Mouse (Mus musculus) hindbrain, embryonic 14.5 days (tissue): ENCODE measurements around the gene Calr4. TPM values are rescaled to one million over a fixed set of nuclear protein-coding genes. Genes with fewer than 3 reads are reported as not detected.

Source experiments
- ATAC-seq: fragments of 200-750 bp; cut with Nextera tagmentation; 2 replicates; pipeline ENCODE4 v1.8.0; 2017; ENCODE audit warnings: moderate number of reproducible peaks, mild to moderate bottlenecking, moderate TSS enrichment, moderate library complexity; ENCODE audit not compliant: low FRiP score
- DNase-seq: peaks from one replicate; pipeline ENCODE4 v3.0.0-alpha.2; 2015; ENCODE audit warnings: low spot score
- H3K27ac ChIP-seq: fragments of 300-500 bp; sonication (generic); 2 replicates; pipeline ENCODE4 v1.5.1; 2014; ENCODE audit warnings: mild to moderate bottlenecking, moderate library complexity
- H3K27me3 ChIP-seq: fragments of 300-500 bp; sonication (generic); 2 replicates; pipeline ENCODE4 v1.6.1; 2014; ENCODE audit warnings: mild to moderate bottlenecking, low read length, mixed read lengths; ENCODE audit not compliant: control insufficient read depth, insufficient read depth
- H3K36me3 ChIP-seq: fragments of 300-500 bp; sonication (generic); replicated peaks from 2 replicates; pipeline ENCODE4 v1.6.1; 2014; ENCODE audit not compliant: control insufficient read depth, insufficient read depth
- H3K4me1 ChIP-seq: fragments of 300-500 bp; sonication (generic); replicated peaks from 2 replicates; pipeline ENCODE4 v1.6.1; 2014; ENCODE audit warnings: antibody characterized with exemption, low read length, mixed read lengths; ENCODE audit not compliant: control insufficient read depth, insufficient read depth
- H3K4me2 ChIP-seq: fragments of 300-500 bp; sonication (generic); replicated peaks from 2 replicates; pipeline ENCODE4 v1.6.1; 2014; ENCODE audit warnings: mild to moderate bottlenecking, moderate library complexity
- H3K4me3 ChIP-seq: fragments of 300-500 bp; sonication (generic); replicated peaks from 2 replicates; pipeline ENCODE4 v1.5.1; 2014; ENCODE audit warnings: mild to moderate bottlenecking, low read length
- H3K9ac ChIP-seq: fragments of 300-500 bp; sonication (generic); 2 replicates; pipeline ENCODE4 v1.6.1; 2014
- H3K9me3 ChIP-seq: fragments of 300-500 bp; sonication (generic); 2 replicates; pipeline ENCODE4 v1.6.1; 2016; ENCODE audit warnings: low read length; ENCODE audit not compliant: control insufficient read depth
- WGBS: fragments of 180-500 bp; shearing (Covaris S2); extraction: QIAGEN DNeasy Blood & Tissue Kit; methylation state at CpG from one replicate; pipeline ENCODE4 v1.1.7; 2014; 5-methylcytosine and 5-hydroxymethylcytosine counted together
- polyA plus RNA-seq: library from polyadenylated mRNA; unstranded; fragments of >200 nt; fragmentation: Nextera tagmentation; extraction: Ambion mirVana; gene quantifications from 2 replicates; pipeline ENCODE4 v1.2.1, GENCODE M21; 2014

Calr4 gene
- polyA plus RNA-seq, 1 experiment from 2014 or later: 2.0 TPM

GRCm38 (mm10) chr4:109204416-109204815, 29.9 kb upstream of the Calr4 start:
- Histone ChIP-seq H3K4me1 (peaks cover 11% of the 10 kb centered on the region), H3K27ac (no peak overlapping the region), H3K4me2 (no peak overlapping the region), H3K36me3 (no peaks in the 10 kb centered on the region), H3K9me3 (no peaks in the 10 kb centered on the region), H3K4me3 (no peak overlapping the region), H3K9ac (no peak overlapping the region), H3K27me3 (no peaks in the 10 kb centered on the region)
- WGBS: 72% methylated on average over 1 of the region's 1 CpGs
- DNase-seq (no peak), ATAC-seq (no peak)

GRCm38 (mm10) chr4:109207524-109207923, 26.8 kb upstream of the Calr4 start:
- DNase-seq: no peak
- Histone ChIP-seq H3K27ac (no peak overlapping the region), H3K9me3 (no peaks in the 10 kb centered on the region), H3K4me1 (no peaks in the 10 kb centered on the region), H3K4me2 (no peak overlapping the region), H3K4me3 (no peak overlapping the region), H3K9ac (no peak overlapping the region), H3K36me3 (no peaks in the 10 kb centered on the region), H3K27me3 (no peaks in the 10 kb centered on the region)
- WGBS: 84% methylated on average over 5 of the region's 5 CpGs
- no peak for ATAC-seq

- H3K9me3 ChIP-seq: no peaks in the 10 kb centered on the region
Observed at GRCm38 (mm10) chr4:109210253-109210652, 24.0 kb upstream of the Calr4 start.

GRCm38 (mm10) chr4:109210881-109211280, 23.4 kb upstream of the Calr4 start:
- Histone ChIP-seq H3K4me3 (no peak overlapping the region), H3K36me3 (no peaks in the 10 kb centered on the region), H3K27ac (no peak overlapping the region; the same call in 1 of the 2 replicates), H3K4me1 (no peaks in the 10 kb centered on the region), H3K27me3 (no peaks in the 10 kb centered on the region), H3K4me2 (no peak overlapping the region), H3K9ac (no peak overlapping the region), H3K9me3 (no peaks in the 10 kb centered on the region)
- WGBS: 58% methylated on average over 4 of the region's 4 CpGs
- no peak for DNase-seq
- no peak for ATAC-seq

More at GRCm38 (mm10) chr4:109210253-109210652, 24.0 kb upstream of the Calr4 start:
- Histone ChIP-seq H3K27me3 (no peaks in the 10 kb centered on the region), H3K4me2 (no peak overlapping the region), H3K36me3 (no peaks in the 10 kb centered on the region), H3K4me1 (no peaks in the 10 kb centered on the region), H3K9ac (no peak overlapping the region), H3K4me3 (no peak overlapping the region), H3K27ac (no peak overlapping the region)
- no peak for ATAC-seq
- DNase-seq: no peak
- 78% methylated on average over 2 of the region's 2 CpGs for WGBS

GRCm38 (mm10) chr4:109213986-109214385, 20.3 kb upstream of the Calr4 start:
- H3K9me3 ChIP-seq: no peaks in the 10 kb centered on the region
- DNase-seq: no peak
- no peak overlapping the region for H3K4me2 ChIP-seq
- no peaks in the 10 kb centered on the region for H3K27me3 ChIP-seq
- no peaks in the 10 kb centered on the region for H3K4me1 ChIP-seq
- no peak overlapping the region for H3K4me3 ChIP-seq
- WGBS: 72% methylated on average over 3 of the region's 3 CpGs
- no peak overlapping the region for H3K9ac ChIP-seq
- H3K36me3 ChIP-seq: no peaks in the 10 kb centered on the region
- ATAC-seq: no peak
- H3K27ac ChIP-seq: no peak overlapping the region

- no peaks in the 10 kb centered on the region for H3K9me3 ChIP-seq
- H3K27ac ChIP-seq: no peak overlapping the region
- ATAC-seq (no peak), DNase-seq (no peak)
- H3K9ac ChIP-seq: no peak overlapping the region
- H3K27me3 ChIP-seq: no peaks in the 10 kb centered on the region
- H3K36me3 ChIP-seq: no peaks in the 10 kb centered on the region
- WGBS: 84% methylated on average over 7 of the region's 7 CpGs
- no peak overlapping the region for H3K4me3 ChIP-seq
- H3K4me1 ChIP-seq: no peaks in the 10 kb centered on the region
- no peak overlapping the region for H3K4me2 ChIP-seq
Observed at GRCm38 (mm10) chr4:109218008-109218407, 16.3 kb upstream of the Calr4 start.

- 0 out of 2 replicates have a peak, but pooled peaks cover 4% of the 10 kb centered on the region for H3K4me1 ChIP-seq
- DNase-seq: no peak
- WGBS: 71% methylated on average over 14 of the region's 14 CpGs
Observed at GRCm38 (mm10) chr4:109220441-109220940, 13.8 kb upstream of the Calr4 start.

GRCm38 (mm10) chr4:109222001-109222400, 12.3 kb upstream of the Calr4 start:
- WGBS: 91% methylated on average over 3 of the region's 3 CpGs
- no peak overlapping the region for H3K9ac ChIP-seq
- no peak overlapping the region for H3K27ac ChIP-seq
- no peak for ATAC-seq
- no peak overlapping the region for H3K4me2 ChIP-seq
- H3K4me3 ChIP-seq: no peak overlapping the region
- no peaks in the 10 kb centered on the region for H3K27me3 ChIP-seq
- no peak for DNase-seq
- no peaks in the 10 kb centered on the region for H3K36me3 ChIP-seq
- H3K9me3 ChIP-seq: no peaks in the 10 kb centered on the region
- peaks cover 7% of the 10 kb centered on the region; the same call in 1 of the 2 replicates for H3K4me1 ChIP-seq

More at GRCm38 (mm10) chr4:109220441-109220940, 13.8 kb upstream of the Calr4 start:
- Histone ChIP-seq H3K27ac (no peak overlapping the region), H3K4me2 (no peak overlapping the region), H3K27me3 (no peaks in the 10 kb centered on the region), H3K4me3 (no peak overlapping the region), H3K9ac (no peak overlapping the region), H3K9me3 (no peaks in the 10 kb centered on the region), H3K36me3 (no peaks in the 10 kb centered on the region)
- no peak for ATAC-seq

- no peaks in the 10 kb centered on the region for H3K9me3 ChIP-seq
- no peak overlapping the region for H3K4me3 ChIP-seq
- peak overlapping the region; percentile 79 for H3K27ac ChIP-seq
- ATAC-seq: peak; percentile 93
- peak overlapping the region; percentile 0; the same call in 1 of the 2 replicates for H3K4me2 ChIP-seq
- no peak overlapping the region for H3K9ac ChIP-seq
- H3K4me1 ChIP-seq: peaks cover 7% of the 10 kb centered on the region; the same call in 1 of the 2 replicates
- H3K27me3 ChIP-seq: no peaks in the 10 kb centered on the region
- DNase-seq: peak; percentile 65
- H3K36me3 ChIP-seq: no peaks in the 10 kb centered on the region
- 32% methylated on average over 13 of the region's 13 CpGs for WGBS
Observed at GRCm38 (mm10) chr4:109224762-109225552, 9.3 kb upstream of the Calr4 start.
